Mouse (Mus musculus) C2C12 (cell line): ENCODE measurements around the gene Gm43552.
A peak's percentile ranks its signal among the peaks of the same experiment; 100 is the strongest.

ENCODE experiments used
- CTCF ChIP-seq: IDR thresholded peaks from one replicate; pipeline ENCODE4 v1.5.1; 2011; ENCODE audit not compliant: control insufficient read depth, insufficient read depth, insufficient read length
- MYOG ChIP-seq: IDR thresholded peaks from one replicate; pipeline ENCODE4 v1.6.1; 2011; ENCODE audit not compliant: control insufficient read depth, insufficient read length; ENCODE audit errors: extremely low read depth

DNA sequence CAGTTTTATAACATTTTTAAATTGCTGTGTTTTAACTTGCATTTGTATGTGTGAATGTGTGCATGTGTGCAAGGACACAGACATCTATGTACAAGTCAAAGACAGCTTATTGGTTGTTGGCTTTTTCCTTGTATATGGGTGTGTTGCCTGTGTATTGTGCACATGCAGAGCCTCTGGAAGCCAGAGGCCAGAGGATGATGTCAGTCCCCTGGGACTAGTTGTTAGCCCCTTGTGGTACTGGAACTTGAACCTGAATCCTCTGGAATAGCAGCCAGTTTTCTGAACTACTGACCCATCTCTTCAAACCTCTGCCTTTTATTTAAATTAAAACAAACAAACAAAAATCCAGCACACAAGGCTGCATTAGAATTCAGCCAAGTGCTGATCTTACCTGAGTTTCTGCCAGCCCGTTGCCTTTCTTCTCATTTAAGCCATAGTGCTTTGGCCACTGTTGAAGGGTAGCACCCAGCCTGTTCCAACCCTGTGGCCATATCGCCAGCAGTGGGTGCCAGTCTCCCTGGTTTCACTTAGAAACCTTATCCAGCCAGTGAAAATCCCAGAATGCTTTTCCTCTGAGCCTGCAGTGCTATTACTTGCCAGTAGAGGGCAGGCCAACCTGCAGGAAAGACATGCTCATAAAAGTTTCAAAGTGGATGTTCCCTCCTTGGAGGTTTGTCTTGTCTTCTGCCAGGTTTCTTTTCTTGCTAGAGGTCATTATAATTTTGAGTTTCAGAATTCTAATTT, 91.2 kb downstream of the Gm43552 start:
- TF ChIP-seq MYOG (no peak), CTCF (peak; percentile 54)
